Mouse (Mus musculus): ENCODE results near the gene Adam4.

GRCm38 (mm10) chr12:81421846-81422245 is at the start of gene Adam4:
- TF ChIP-seq CTCF (IDR thresholded peaks at IDR 0.05; ENCODE audit: low read depth) (no peak), EP300 (optimal IDR thresholded peaks at IDR 0.05) (no peak)

Data from stomach, postnatal 0 days (tissue).